Mouse (Mus musculus): ENCODE results near the gene Nol7. TPM values are rescaled to one million over a fixed set of nuclear protein-coding genes. Genes with fewer than 3 reads are reported as not detected.

Nol7 gene
- 96.3 and 110 TPM in 2 replicates for polyA plus RNA-seq (2012; ENCODE audit: insufficient read depth, insufficient read length, missing spikeins)

- peak within 1 kb of the TSS; percentile 98 for H3K27ac ChIP-seq (replicated peaks; ENCODE audit: low read depth, low read length)
- H3K4me3 ChIP-seq (ENCODE audit: insufficient read depth, low read depth, low read length) = peak within 1 kb of the TSS; percentile 92
- peaks cover 5% of the 10 kb centered on the region; the same call in 1 of the 2 replicates for H3K4me1 ChIP-seq (ENCODE audit: control insufficient read depth, insufficient read depth, insufficient read length, low read length)
Observed at GRCm38 (mm10) chr13:43398297-43399080, at the start of gene Nol7. Gene Nol7, plus strand, starts transcription at chr13:43398390.

- Histone ChIP-seq H3K4me3 (ENCODE audit: insufficient read depth, low read depth, low read length) (no peak overlapping the region), H3K27ac (replicated peaks; ENCODE audit: low read depth, low read length) (no peak overlapping the region)
Observed at GRCm38 (mm10) chr13:43349376-43349775, 48.8 kb upstream of the Nol7 start.

GRCm38 (mm10) chr13:43350489-43351169 is 47.6 kb upstream of the Nol7 start:
- H3K27ac ChIP-seq (replicated peaks; ENCODE audit: low read depth, low read length) = peak overlapping the region; percentile 35; the same call in 1 of the 2 replicates
- peaks cover 7% of the 10 kb centered on the region for H3K4me1 ChIP-seq (ENCODE audit: control insufficient read depth, insufficient read depth, insufficient read length, low read length)
- H3K4me3 ChIP-seq (ENCODE audit: insufficient read depth, low read depth, low read length) = no peak overlapping the region

More at GRCm38 (mm10) chr13:43349376-43349775, 48.8 kb upstream of the Nol7 start:
- peaks cover 7% of the 10 kb centered on the region for H3K4me1 ChIP-seq (ENCODE audit: control insufficient read depth, insufficient read depth, insufficient read length, low read length)

- H3K4me3 ChIP-seq (ENCODE audit: insufficient read depth, low read depth, low read length) = no peak overlapping the region
- H3K4me1 ChIP-seq (ENCODE audit: control insufficient read depth, insufficient read depth, insufficient read length, low read length) = peaks cover 3% of the 10 kb centered on the region; the same call in 1 of the 2 replicates
- no peak overlapping the region for H3K27ac ChIP-seq (replicated peaks; ENCODE audit: low read depth, low read length)
Observed at GRCm38 (mm10) chr13:43353356-43353755, 44.8 kb upstream of the Nol7 start.

- no peak overlapping the region for H3K27ac ChIP-seq (replicated peaks; ENCODE audit: low read depth, low read length)
- H3K4me3 ChIP-seq (ENCODE audit: insufficient read depth, low read depth, low read length) = no peak overlapping the region
- peaks cover 3% of the 10 kb centered on the region; the same call in 1 of the 2 replicates for H3K4me1 ChIP-seq (ENCODE audit: control insufficient read depth, insufficient read depth, insufficient read length, low read length)
Observed at GRCm38 (mm10) chr13:43354362-43354761, 43.8 kb upstream of the Nol7 start.

- H3K4me3 ChIP-seq (ENCODE audit: insufficient read depth, low read depth, low read length) = no peak overlapping the region
- no peaks in the 10 kb centered on the region for H3K4me1 ChIP-seq (ENCODE audit: control insufficient read depth, insufficient read depth, insufficient read length, low read length)
- no peak overlapping the region for H3K27ac ChIP-seq (replicated peaks; ENCODE audit: low read depth, low read length)
Observed at GRCm38 (mm10) chr13:43356346-43357125, 41.7 kb upstream of the Nol7 start.

GRCm38 (mm10) chr13:43360534-43360933 is 37.7 kb upstream of the Nol7 start:
- no peaks in the 10 kb centered on the region for H3K4me1 ChIP-seq (ENCODE audit: control insufficient read depth, insufficient read depth, insufficient read length, low read length)
- H3K27ac ChIP-seq (replicated peaks; ENCODE audit: low read depth, low read length) = no peak overlapping the region
- no peak overlapping the region for H3K4me3 ChIP-seq (ENCODE audit: insufficient read depth, low read depth, low read length)

- no peak overlapping the region for H3K27ac ChIP-seq (replicated peaks; ENCODE audit: low read depth, low read length)
- no peaks in the 10 kb centered on the region for H3K4me1 ChIP-seq (ENCODE audit: control insufficient read depth, insufficient read depth, insufficient read length, low read length)
- no peak overlapping the region for H3K4me3 ChIP-seq (ENCODE audit: insufficient read depth, low read depth, low read length)
Observed at GRCm38 (mm10) chr13:43362353-43362752, 35.8 kb upstream of the Nol7 start.

- Histone ChIP-seq H3K4me1 (ENCODE audit: control insufficient read depth, insufficient read depth, insufficient read length, low read length) (no peaks in the 10 kb centered on the region), H3K27ac (replicated peaks; ENCODE audit: low read depth, low read length) (peak within 1 kb of the TSS; percentile 67), H3K4me3 (ENCODE audit: insufficient read depth, low read depth, low read length) (peak within 1 kb of the TSS; percentile 93)
Observed at GRCm38 (mm10) chr13:43364985-43365824, 33.0 kb upstream of the Nol7 start, which contains the start of gene Sirt5. Gene Sirt5, plus strand, starts transcription at chr13:43365496.

- Histone ChIP-seq H3K4me3 (ENCODE audit: insufficient read depth, low read depth, low read length) (peak overlapping the region; percentile 93), H3K27ac (replicated peaks; ENCODE audit: low read depth, low read length) (peak overlapping the region; percentile 67), H3K4me1 (ENCODE audit: control insufficient read depth, insufficient read depth, insufficient read length, low read length) (no peaks in the 10 kb centered on the region)
Observed at GRCm38 (mm10) chr13:43365825-43366184, 32.4 kb upstream of the Nol7 start.

- Histone ChIP-seq H3K4me3 (ENCODE audit: insufficient read depth, low read depth, low read length) (no peak overlapping the region), H3K27ac (replicated peaks; ENCODE audit: low read depth, low read length) (no peak overlapping the region), H3K4me1 (ENCODE audit: control insufficient read depth, insufficient read depth, insufficient read length, low read length) (peaks cover 8% of the 10 kb centered on the region; the same call in 1 of the 2 replicates)
Observed at GRCm38 (mm10) chr13:43370063-43370462, 28.1 kb upstream of the Nol7 start.

- H3K27ac ChIP-seq (replicated peaks; ENCODE audit: low read depth, low read length) = no peak overlapping the region
- no peak overlapping the region for H3K4me3 ChIP-seq (ENCODE audit: insufficient read depth, low read depth, low read length)
- peaks cover 8% of the 10 kb centered on the region; the same call in 1 of the 2 replicates for H3K4me1 ChIP-seq (ENCODE audit: control insufficient read depth, insufficient read depth, insufficient read length, low read length)
Observed at GRCm38 (mm10) chr13:43372892-43373291, 25.3 kb upstream of the Nol7 start.

GRCm38 (mm10) chr13:43374205-43374604 is 24.0 kb upstream of the Nol7 start:
- Histone ChIP-seq H3K4me1 (ENCODE audit: control insufficient read depth, insufficient read depth, insufficient read length, low read length) (peaks cover 8% of the 10 kb centered on the region; the same call in 1 of the 2 replicates), H3K27ac (replicated peaks; ENCODE audit: low read depth, low read length) (no peak overlapping the region), H3K4me3 (ENCODE audit: insufficient read depth, low read depth, low read length) (no peak overlapping the region)

GRCm38 (mm10) chr13:43374918-43375432 is 23.2 kb upstream of the Nol7 start:
- peaks cover 8% of the 10 kb centered on the region; the same call in 1 of the 2 replicates for H3K4me1 ChIP-seq (ENCODE audit: control insufficient read depth, insufficient read depth, insufficient read length, low read length)
- peak overlapping the region; percentile 82 for H3K27ac ChIP-seq (replicated peaks; ENCODE audit: low read depth, low read length)
- H3K4me3 ChIP-seq (ENCODE audit: insufficient read depth, low read depth, low read length) = no peak overlapping the region

All from brown adipose tissue, adult 24 weeks (tissue).